Mouse (Mus musculus) lung, postnatal 0 days (tissue): ENCODE data around the gene Lzts3. TPM values are rescaled to one million over a fixed set of nuclear protein-coding genes. Genes with fewer than 3 reads are reported as not detected.

Source experiments
- ATAC-seq: fragments of 200-750 bp; cut with Nextera tagmentation; 2 replicates; pipeline ENCODE4 v1.8.0; 2017; ENCODE audit warnings: moderate library complexity
- DNase-seq: peaks from one replicate; pipeline ENCODE4 v3.0.0-alpha.2; 2016; ENCODE audit warnings: low spot score
- H3K27ac ChIP-seq: fragments of 300-500 bp; sonication (generic); 2 replicates; pipeline ENCODE4 v1.5.1; 2014; ENCODE audit warnings: antibody characterized with exemption, mild to moderate bottlenecking, low read length, mixed read lengths
- H3K27me3 ChIP-seq: fragments of 300-500 bp; sonication (generic); replicated peaks from 2 replicates; pipeline ENCODE4 v1.6.1; 2014; ENCODE audit warnings: low read length, mixed read lengths; ENCODE audit not compliant: insufficient read depth
- H3K36me3 ChIP-seq: fragments of 300-500 bp; sonication (generic); 2 replicates; pipeline ENCODE4 v1.6.1; 2014; ENCODE audit warnings: low read length, mixed read lengths; ENCODE audit not compliant: insufficient read depth
- H3K4me1 ChIP-seq: fragments of 300-500 bp; sonication (generic); 2 replicates; pipeline ENCODE4 v1.6.1; 2014; ENCODE audit warnings: antibody characterized with exemption, low read depth, low read length, mixed read lengths; ENCODE audit not compliant: insufficient read depth
- H3K4me2 ChIP-seq: fragments of 300-500 bp; sonication (generic); replicated peaks from 2 replicates; pipeline ENCODE4 v1.6.1; 2014; ENCODE audit warnings: low read depth, mild to moderate bottlenecking, low read length, moderate library complexity, mixed read lengths
- H3K4me3 ChIP-seq: fragments of 300-500 bp; sonication (generic); 2 replicates; pipeline ENCODE4 v1.5.1; 2014; ENCODE audit warnings: low read depth, low read length
- H3K9ac ChIP-seq: fragments of 300-500 bp; sonication (generic); replicated peaks from 2 replicates; pipeline ENCODE4 v1.6.1; 2014; ENCODE audit warnings: low read depth, mild to moderate bottlenecking
- H3K9me3 ChIP-seq: fragments of 300-500 bp; sonication (generic); 2 replicates; pipeline ENCODE4 v1.6.1; 2016; ENCODE audit warnings: low read length, mixed read lengths
- CTCF ChIP-seq: IDR thresholded peaks from 2 replicates; pipeline ENCODE4 v1.5.1; 2016; ENCODE audit warnings: antibody characterized with exemption, mild to moderate bottlenecking
- EP300 ChIP-seq: IDR thresholded peaks from 2 replicates; pipeline ENCODE4 v1.6.1; 2016; ENCODE audit warnings: antibody characterized with exemption, mild to moderate bottlenecking, control low read depth
- WGBS: fragments of 180-500 bp; shearing (Covaris S2); extraction: QIAGEN DNeasy Blood & Tissue Kit; methylation state at CpG from one replicate; pipeline ENCODE4 v1.1.7; 2014; 5-methylcytosine and 5-hydroxymethylcytosine counted together
- polyA plus RNA-seq: library from polyadenylated mRNA; unstranded; fragments of >200 nt; fragmentation: Nextera tagmentation; extraction: Ambion mirVana; gene quantifications from 2 replicates; pipeline ENCODE4 v1.2.1, GENCODE M21; 2015

Lzts3 gene
- polyA plus RNA-seq, 1 experiment from 2014 or later = 0.95 TPM

- Histone ChIP-seq H3K27me3 (peaks cover 17% of the 10 kb centered on the region), H3K27ac (no peak overlapping the region), H3K36me3 (no peaks in the 10 kb centered on the region), H3K4me2 (no peak overlapping the region), H3K9ac (no peak overlapping the region), H3K4me3 (no peak overlapping the region), H3K4me1 (peaks cover 13% of the 10 kb centered on the region), H3K9me3 (no peaks in the 10 kb centered on the region)
- TF ChIP-seq CTCF (no peak), EP300 (no peak)
- 51% methylated on average over 5 of the region's 5 CpGs for WGBS
- DNase-seq (no peak), ATAC-seq (no peak)
Observed at GRCm38 (mm10) chr2:130632887-130633675, 9.5 kb downstream of the Lzts3 start.

GRCm38 (mm10) chr2:130632416-130632815 is 10.2 kb downstream of the Lzts3 start:
- H3K36me3 ChIP-seq = no peaks in the 10 kb centered on the region
- no peak overlapping the region for H3K4me3 ChIP-seq
- DNase-seq = no peak
- TF ChIP-seq CTCF (no peak), EP300 (no peak)
- no peak overlapping the region for H3K9ac ChIP-seq
- no peak for ATAC-seq
- H3K27ac ChIP-seq = no peak overlapping the region
- H3K4me1 ChIP-seq = peaks cover 13% of the 10 kb centered on the region
- H3K27me3 ChIP-seq = peaks cover 17% of the 10 kb centered on the region
- 96% methylated on average over 1 of the region's 1 CpGs for WGBS
- no peaks in the 10 kb centered on the region for H3K9me3 ChIP-seq
- H3K4me2 ChIP-seq = no peak overlapping the region

GRCm38 (mm10) chr2:130629839-130630203 is 12.8 kb downstream of the Lzts3 start, which contains the start of the genes Fastkd5 and Ubox5:
Gene Fastkd5, minus strand, starts transcription at chr2:130630027.
Gene Ubox5, minus strand, starts transcription at chr2:130630038.
- Histone ChIP-seq H3K4me2 (peak within 1 kb of the TSS; percentile 77), H3K4me3 (peak within 1 kb of the TSS; percentile 88), H3K27me3 (peaks cover 10% of the 10 kb centered on the region; the same call in 1 of the 2 replicates), H3K9me3 (no peaks in the 10 kb centered on the region), H3K27ac (peak within 1 kb of the TSS; percentile 64), H3K36me3 (no peaks in the 10 kb centered on the region; the same call in 1 of the 2 replicates), H3K9ac (peak within 1 kb of the TSS; percentile 75), H3K4me1 (peaks cover 6% of the 10 kb centered on the region)
- ATAC-seq (peak; percentile 93), DNase-seq (peak; percentile 92)
- under 1% methylated on average over 22 of the region's 25 CpGs for WGBS
- TF ChIP-seq EP300 = peak; percentile 70
- no peak for TF ChIP-seq CTCF

- Histone ChIP-seq H3K9ac (peak overlapping the region; percentile 75), H3K27ac (peak overlapping the region; percentile 64), H3K4me1 (no peaks in the 10 kb centered on the region; the same call in none of the 2 replicates), H3K36me3 (no peaks in the 10 kb centered on the region; the same call in 1 of the 2 replicates), H3K27me3 (peaks cover 8% of the 10 kb centered on the region; the same call in 1 of the 2 replicates), H3K4me2 (peak overlapping the region; percentile 77), H3K4me3 (peak overlapping the region; percentile 88), H3K9me3 (no peaks in the 10 kb centered on the region)
- DNase-seq = peak; percentile 49
- 2% methylated on average over 36 of the region's 37 CpGs for WGBS
- ATAC-seq = peak; percentile 55
- no peak for TF ChIP-seq CTCF
- TF ChIP-seq EP300 = no peak
Observed at GRCm38 (mm10) chr2:130629080-130629838, 13.3 kb downstream of the Lzts3 start.

- Histone ChIP-seq H3K4me2 (peak overlapping the region; percentile 77; the same call in 1 of the 2 replicates), H3K27me3 (0 out of 2 replicates have a peak, but pooled peaks cover under 1% of the 10 kb centered on the region), H3K27ac (no peak overlapping the region), H3K9ac (no peak overlapping the region), H3K4me3 (0 out of 2 replicates have a peak overlapping the region, but pooled peaks have one; percentile 88), H3K9me3 (no peaks in the 10 kb centered on the region), H3K36me3 (no peaks in the 10 kb centered on the region; the same call in 1 of the 2 replicates), H3K4me1 (no peaks in the 10 kb centered on the region; the same call in none of the 2 replicates)
- ATAC-seq (no peak), DNase-seq (no peak)
- TF ChIP-seq CTCF = peak; percentile 23; the same call in 1 of the 2 replicates
- no peak for TF ChIP-seq EP300
- 62% methylated on average over 3 of the region's 3 CpGs for WGBS
Observed at GRCm38 (mm10) chr2:130628424-130628823, 14.2 kb downstream of the Lzts3 start.

GRCm38 (mm10) chr2:130618972-130619371 is 23.6 kb downstream of the Lzts3 start:
- Histone ChIP-seq H3K27me3 (no peaks in the 10 kb centered on the region), H3K9me3 (no peaks in the 10 kb centered on the region), H3K36me3 (peaks cover 8% of the 10 kb centered on the region), H3K27ac (no peak overlapping the region), H3K4me2 (no peak overlapping the region), H3K4me1 (no peaks in the 10 kb centered on the region), H3K4me3 (no peak overlapping the region), H3K9ac (no peak overlapping the region)
- TF ChIP-seq EP300 (no peak), CTCF (no peak)
- 91% methylated on average over 7 of the region's 7 CpGs for WGBS
- DNase-seq (no peak), ATAC-seq (no peak)
